Mouse (Mus musculus): ENCODE results near the gene Pias3. TPM values are rescaled to one million over a fixed set of nuclear protein-coding genes. Genes with fewer than 3 reads are reported as not detected.

Pias3 gene
- polyA plus RNA-seq, 1 experiment from 2014 or later = 53.4 TPM

- H3K27ac ChIP-seq (replicated peaks) = peak overlapping the region; percentile 25; the same call in 1 of the 2 replicates
- no peaks in the 10 kb centered on the region for H3K9me3 ChIP-seq
- H3K36me3 ChIP-seq (replicated peaks) = no peaks in the 10 kb centered on the region
- DNase-seq (ENCODE audit: low spot score) = peak; percentile 61
- H3K4me3 ChIP-seq = no peak overlapping the region
- WGBS = 14% methylated on average over 3 of the region's 3 CpGs
- H3K27me3 ChIP-seq (replicated peaks; ENCODE audit: low read depth, poor library complexity, severe bottlenecking) = peaks cover 18% of the 10 kb centered on the region
- H3K4me1 ChIP-seq = peaks cover 35% of the 10 kb centered on the region
These were observed 3.7 kb upstream of the Pias3 start for GRCm38 (mm10) chr3:96692506-96692905.

- H3K4me3 ChIP-seq = no peak overlapping the region
- H3K9me3 ChIP-seq = no peaks in the 10 kb centered on the region
- peaks cover 16% of the 10 kb centered on the region for H3K27me3 ChIP-seq (replicated peaks; ENCODE audit: low read depth, poor library complexity, severe bottlenecking)
- H3K4me1 ChIP-seq = peaks cover 43% of the 10 kb centered on the region
- 93% methylated on average over 1 of the region's 1 CpGs for WGBS
- no peaks in the 10 kb centered on the region for H3K36me3 ChIP-seq (replicated peaks)
- DNase-seq (ENCODE audit: low spot score) = no peak
- no peak overlapping the region for H3K27ac ChIP-seq (replicated peaks)
These were observed 2.6 kb upstream of the Pias3 start for GRCm38 (mm10) chr3:96693579-96693978.

DNA sequence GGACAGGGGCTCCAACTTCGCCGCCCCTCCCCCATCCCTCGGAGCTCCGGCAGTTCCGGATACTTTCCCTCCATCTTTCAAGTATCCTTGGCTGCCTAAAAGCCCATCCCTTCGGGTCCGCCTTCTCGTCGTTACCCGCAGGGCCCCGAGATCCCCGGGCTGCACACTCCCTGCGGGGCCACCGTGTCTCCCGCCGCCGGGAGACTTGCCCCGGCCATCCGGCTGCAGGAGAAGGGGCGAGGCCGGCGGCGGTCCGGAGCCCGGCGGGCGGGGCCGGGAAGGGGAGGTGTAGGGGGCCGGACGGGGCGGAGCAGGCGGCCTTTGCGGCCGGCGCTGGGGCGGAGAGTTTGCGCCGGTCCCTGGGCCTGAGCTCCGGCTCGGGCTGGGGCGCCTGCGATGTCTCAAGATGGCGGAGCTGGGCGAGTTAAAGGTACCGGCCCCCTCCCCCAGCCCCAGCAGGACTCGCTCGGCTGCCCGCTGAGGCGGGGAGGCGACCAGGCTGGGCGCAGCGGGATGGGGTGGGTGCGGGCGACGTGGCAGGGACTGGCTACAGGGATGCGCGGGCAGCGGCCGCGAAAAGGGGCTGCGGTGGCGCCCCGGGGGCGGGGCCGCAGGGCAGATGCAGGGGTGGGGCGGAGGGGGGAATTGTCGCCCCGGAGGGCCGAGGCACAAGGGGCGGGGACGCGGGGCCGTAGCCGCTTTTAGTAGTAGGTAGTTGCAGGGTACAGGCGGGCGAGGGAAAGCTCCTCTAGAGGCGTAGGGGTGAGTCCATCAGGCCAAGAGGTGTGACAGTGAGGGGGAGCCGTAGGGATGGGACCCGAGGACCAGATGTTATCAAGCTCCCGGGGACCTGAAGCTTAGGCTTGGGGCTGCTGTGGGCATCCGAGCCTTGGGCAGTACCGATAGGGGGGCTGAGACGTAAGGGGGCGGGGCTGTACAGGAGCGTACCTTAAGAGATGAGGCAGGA, 865 bp downstream of the Pias3 start:
- Histone ChIP-seq H3K36me3 (replicated peaks) (peaks cover 31% of the 10 kb centered on the region), H3K9me3 (no peaks in the 10 kb centered on the region), H3K4me3 (peak overlapping the region; percentile 92), H3K4me1 (peaks cover 45% of the 10 kb centered on the region), H3K27me3 (replicated peaks; ENCODE audit: low read depth, poor library complexity, severe bottlenecking) (no peaks in the 10 kb centered on the region), H3K27ac (replicated peaks) (peak overlapping the region; percentile 99)
- under 1% methylated on average over 85 of the region's 85 CpGs for WGBS
- peak; percentile 94 for DNase-seq (ENCODE audit: low spot score)

DNA sequence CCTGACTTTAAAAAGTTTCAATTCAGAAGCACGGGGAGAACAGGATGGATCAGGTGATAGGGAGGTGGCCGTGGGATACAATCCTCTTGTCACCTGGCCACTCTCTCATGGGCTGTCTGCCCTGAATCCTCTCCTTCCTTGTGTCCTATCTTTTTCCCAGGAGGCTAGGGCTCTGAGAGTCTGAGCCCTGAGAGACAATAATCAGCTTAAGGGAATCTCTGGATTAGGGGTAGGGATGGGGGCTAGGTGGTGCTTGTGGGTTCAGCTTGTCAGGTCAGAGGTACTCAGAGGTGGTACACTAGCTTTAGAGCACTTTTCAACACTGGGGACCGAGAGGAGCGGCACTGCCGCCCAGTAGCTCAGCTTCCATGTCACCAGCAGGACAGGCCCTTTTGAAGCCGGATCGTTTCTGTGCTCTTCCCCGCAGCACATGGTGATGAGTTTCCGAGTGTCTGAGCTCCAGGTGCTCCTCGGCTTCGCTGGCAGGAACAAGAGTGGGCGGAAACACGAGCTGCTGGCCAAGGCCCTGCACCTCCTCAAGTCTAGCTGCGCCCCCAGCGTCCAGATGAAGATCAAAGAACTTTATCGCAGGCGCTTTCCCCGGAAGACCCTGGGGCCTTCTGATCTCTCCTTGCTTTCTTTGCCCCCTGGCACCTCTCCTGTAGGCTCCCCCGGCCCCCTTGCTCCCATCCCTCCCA, 3.0 kb downstream of the Pias3 start:
- peaks cover 51% of the 10 kb centered on the region for H3K36me3 ChIP-seq (replicated peaks)
- no peaks in the 10 kb centered on the region for H3K27me3 ChIP-seq (replicated peaks; ENCODE audit: low read depth, poor library complexity, severe bottlenecking)
- H3K27ac ChIP-seq (replicated peaks) = peak overlapping the region; percentile 35; the same call in 1 of the 2 replicates
- H3K4me1 ChIP-seq = peaks cover 39% of the 10 kb centered on the region
- H3K4me3 ChIP-seq = peak overlapping the region; percentile 8; the same call in 1 of the 2 replicates
- no peaks in the 10 kb centered on the region for H3K9me3 ChIP-seq
- DNase-seq (ENCODE audit: low spot score) = no peak
- WGBS = 54% methylated on average over 19 of the region's 19 CpGs

DNA sequence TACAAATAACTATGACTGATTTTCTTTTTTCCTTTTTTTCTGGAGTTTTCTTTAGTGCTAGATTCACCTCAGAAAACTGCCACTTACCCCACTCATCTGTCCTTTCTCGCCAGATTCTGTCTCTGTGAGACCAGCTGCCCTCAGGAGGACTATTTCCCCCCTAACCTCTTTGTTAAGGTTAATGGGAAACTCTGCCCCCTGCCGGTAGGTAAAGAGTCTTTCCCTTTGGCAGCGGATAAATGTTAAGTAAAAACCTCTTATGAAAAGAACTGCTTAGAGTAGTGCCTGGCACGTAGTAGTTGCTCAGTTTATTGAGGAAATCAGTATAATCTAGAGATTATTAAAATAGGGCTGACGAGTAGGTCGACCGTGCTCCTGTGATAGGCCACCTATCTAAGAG, 4.2 kb downstream of the Pias3 start:
- peak; percentile 43 for DNase-seq (ENCODE audit: low spot score)
- no peaks in the 10 kb centered on the region for H3K9me3 ChIP-seq
- H3K27me3 ChIP-seq (replicated peaks; ENCODE audit: low read depth, poor library complexity, severe bottlenecking) = no peaks in the 10 kb centered on the region
- 55% methylated on average over 7 of the region's 7 CpGs for WGBS
- no peak overlapping the region for H3K4me3 ChIP-seq
- peaks cover 39% of the 10 kb centered on the region for H3K4me1 ChIP-seq
- H3K36me3 ChIP-seq (replicated peaks) = peaks cover 64% of the 10 kb centered on the region
- no peak overlapping the region for H3K27ac ChIP-seq (replicated peaks)

- Histone ChIP-seq H3K9me3 (no peaks in the 10 kb centered on the region), H3K27ac (replicated peaks) (no peak overlapping the region), H3K36me3 (replicated peaks) (peaks cover 70% of the 10 kb centered on the region), H3K27me3 (replicated peaks; ENCODE audit: low read depth, poor library complexity, severe bottlenecking) (0 out of 2 replicates have a peak, but pooled peaks cover 1% of the 10 kb centered on the region), H3K4me1 (peaks cover 33% of the 10 kb centered on the region), H3K4me3 (no peak overlapping the region)
- WGBS = 89% methylated on average over 4 of the region's 4 CpGs
- DNase-seq (ENCODE audit: low spot score) = no peak
These were observed 4.8 kb downstream of the Pias3 start for GRCm38 (mm10) chr3:96701003-96701402.

GRCm38 (mm10) chr3:96704778-96705177, 8.6 kb downstream of the Pias3 start:
- H3K9me3 ChIP-seq = no peaks in the 10 kb centered on the region
- peaks cover 18% of the 10 kb centered on the region for H3K27me3 ChIP-seq (replicated peaks; ENCODE audit: low read depth, poor library complexity, severe bottlenecking)
- H3K4me1 ChIP-seq = peaks cover 12% of the 10 kb centered on the region
- H3K27ac ChIP-seq (replicated peaks) = no peak overlapping the region
- DNase-seq (ENCODE audit: low spot score) = no peak
- WGBS = 69% methylated on average over 11 of the region's 11 CpGs
- H3K36me3 ChIP-seq (replicated peaks) = peaks cover 69% of the 10 kb centered on the region
- H3K4me3 ChIP-seq = no peak overlapping the region

DNA sequence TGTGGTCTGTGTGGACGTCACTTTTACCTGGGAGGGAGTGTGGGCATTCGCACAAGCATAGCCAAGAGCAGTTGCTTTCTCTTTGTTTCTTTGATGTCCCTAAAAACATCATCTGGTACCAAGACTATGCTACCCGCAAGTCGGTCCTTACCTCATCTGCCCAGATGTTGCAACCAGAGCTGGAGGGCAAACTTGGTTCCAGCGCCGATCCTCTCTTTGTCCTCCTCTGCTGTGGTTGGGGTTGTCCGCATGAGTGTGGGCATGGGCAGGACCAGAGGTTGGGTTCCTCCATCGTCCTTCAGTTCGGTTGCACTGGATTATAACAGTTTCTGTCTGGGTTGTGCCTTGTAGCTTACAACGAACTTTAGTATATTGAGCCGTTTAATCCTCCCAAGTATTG, 10.0 kb downstream of the Pias3 start:
- Histone ChIP-seq H3K4me3 (no peak overlapping the region), H3K36me3 (replicated peaks) (peaks cover 69% of the 10 kb centered on the region), H3K27ac (replicated peaks) (no peak overlapping the region), H3K27me3 (replicated peaks; ENCODE audit: low read depth, poor library complexity, severe bottlenecking) (peaks cover 18% of the 10 kb centered on the region), H3K4me1 (peaks cover 9% of the 10 kb centered on the region; the same call in 1 of the 2 replicates), H3K9me3 (no peaks in the 10 kb centered on the region)
- no peak for DNase-seq (ENCODE audit: low spot score)
- 92% methylated on average over 11 of the region's 11 CpGs for WGBS

DNA sequence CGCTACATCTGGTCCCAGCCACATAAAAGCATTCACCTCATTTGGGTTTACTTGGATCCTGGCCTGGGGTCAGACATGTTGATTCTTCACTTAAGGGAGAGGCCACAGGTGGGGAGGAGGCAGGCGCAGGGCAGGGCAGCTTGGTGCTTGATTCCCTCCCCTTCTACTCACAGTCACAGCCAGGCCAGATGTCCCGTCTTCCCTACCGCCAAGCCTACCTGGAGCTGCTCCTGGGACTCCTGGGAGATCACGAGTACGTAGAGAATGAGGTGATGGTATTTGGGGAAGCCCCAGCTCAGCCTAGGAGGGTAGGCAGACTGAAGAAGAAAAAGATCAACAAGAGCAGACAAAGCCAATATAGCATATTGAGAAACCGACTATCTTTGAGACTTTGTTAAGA, 10.8 kb downstream of the Pias3 start:
- WGBS = 73% methylated on average over 7 of the region's 7 CpGs
- no peak overlapping the region for H3K27ac ChIP-seq (replicated peaks)

DNA sequence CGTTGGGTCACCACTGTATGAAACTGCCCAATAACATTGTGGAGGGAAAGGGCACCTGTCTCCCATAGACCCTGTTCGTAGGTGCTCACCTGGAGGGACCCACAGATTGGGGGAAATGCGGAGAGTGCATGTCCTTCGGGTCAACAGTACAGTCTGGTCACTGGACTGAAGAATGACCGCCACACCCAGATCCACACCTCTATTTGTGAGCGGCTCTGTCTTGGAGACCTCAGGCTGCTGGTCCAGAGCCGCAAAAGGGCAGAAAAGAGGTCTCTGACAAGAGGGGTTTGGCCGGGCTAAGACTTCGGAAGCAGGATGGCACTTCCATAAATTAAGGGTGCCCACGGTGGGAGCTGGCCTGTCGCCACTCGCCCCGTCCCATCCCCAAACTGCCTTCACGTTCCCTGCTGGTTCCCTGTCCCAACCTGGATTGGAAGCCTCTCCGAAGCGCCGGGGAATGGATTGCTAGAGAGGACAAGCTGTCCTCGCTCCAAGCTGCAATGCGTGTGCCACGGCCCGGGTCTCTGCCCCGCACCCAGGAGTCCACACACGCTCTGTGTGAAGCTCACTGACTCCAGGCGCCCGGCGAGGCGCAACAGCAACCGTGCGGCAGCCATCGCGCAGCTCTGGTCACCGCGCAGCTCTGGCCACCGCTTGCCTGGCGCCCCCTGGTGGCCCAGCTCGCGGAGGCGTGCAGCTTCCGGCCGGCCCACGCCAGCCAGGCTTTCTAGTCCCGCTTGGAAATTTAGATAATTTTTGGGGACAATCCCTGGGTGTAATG, 11.9 kb downstream of the Pias3 start, which contains the start of gene Nudt17:
Gene Nudt17, minus strand, starts transcription at position 660 of the 781 bp plus-strand sequence.
- WGBS = 6% methylated on average over 42 of the region's 42 CpGs
- Histone ChIP-seq H3K27ac (replicated peaks) (peak within 1 kb of the TSS; percentile 83), H3K4me1 (peaks cover 9% of the 10 kb centered on the region; the same call in 1 of the 2 replicates), H3K27me3 (replicated peaks; ENCODE audit: low read depth, poor library complexity, severe bottlenecking) (peaks cover 18% of the 10 kb centered on the region), H3K9me3 (no peaks in the 10 kb centered on the region), H3K4me3 (peak within 1 kb of the TSS; percentile 67), H3K36me3 (replicated peaks) (peaks cover 69% of the 10 kb centered on the region)
- peak; percentile 88 for DNase-seq (ENCODE audit: low spot score)

More for the DNA sequence above, 10.8 kb downstream of the Pias3 start:
- Histone ChIP-seq H3K9me3 (no peaks in the 10 kb centered on the region), H3K4me3 (no peak overlapping the region), H3K4me1 (peaks cover 9% of the 10 kb centered on the region; the same call in 1 of the 2 replicates), H3K27me3 (replicated peaks; ENCODE audit: low read depth, poor library complexity, severe bottlenecking) (peaks cover 18% of the 10 kb centered on the region), H3K36me3 (replicated peaks) (peaks cover 69% of the 10 kb centered on the region)
- DNase-seq (ENCODE audit: low spot score) = no peak

GRCm38 (mm10) chr3:96708684-96709064, 12.5 kb downstream of the Pias3 start:
- 42% methylated on average over 2 of the region's 2 CpGs for WGBS
- Histone ChIP-seq H3K27ac (replicated peaks) (no peak overlapping the region), H3K36me3 (replicated peaks) (peaks cover 69% of the 10 kb centered on the region), H3K4me1 (peaks cover 9% of the 10 kb centered on the region; the same call in 1 of the 2 replicates), H3K27me3 (replicated peaks; ENCODE audit: low read depth, poor library complexity, severe bottlenecking) (peaks cover 18% of the 10 kb centered on the region), H3K4me3 (peak overlapping the region; percentile 67), H3K9me3 (no peaks in the 10 kb centered on the region)
- DNase-seq (ENCODE audit: low spot score) = no peak

DNA sequence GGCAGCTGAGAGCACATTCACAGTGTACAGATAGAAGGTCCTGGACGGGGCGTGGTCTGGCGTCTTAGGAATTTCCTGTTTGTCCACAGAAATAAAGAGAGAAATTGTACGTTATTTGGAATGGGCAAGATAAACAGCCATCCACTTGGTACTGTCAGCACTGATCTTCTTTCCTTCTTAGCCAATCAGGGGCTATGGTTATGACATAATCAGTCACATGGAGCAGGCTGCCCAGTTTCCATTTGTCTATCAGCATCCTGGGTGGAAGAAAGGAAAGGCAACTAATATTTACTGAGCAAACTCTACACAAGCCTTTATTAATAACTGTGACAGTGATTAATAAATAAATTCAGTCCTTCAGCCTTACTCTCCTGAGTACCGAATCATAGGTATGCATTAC, 18.1 kb downstream of the Pias3 start:
- WGBS = 91% methylated on average over 5 of the region's 5 CpGs
- no peak for DNase-seq (ENCODE audit: low spot score)
- Histone ChIP-seq H3K36me3 (replicated peaks) (peaks cover 95% of the 10 kb centered on the region), H3K27ac (replicated peaks) (no peak overlapping the region), H3K9me3 (no peaks in the 10 kb centered on the region), H3K4me3 (no peak overlapping the region), H3K4me1 (peaks cover 5% of the 10 kb centered on the region; the same call in 1 of the 2 replicates), H3K27me3 (replicated peaks; ENCODE audit: low read depth, poor library complexity, severe bottlenecking) (no peaks in the 10 kb centered on the region)

Data from embryonic facial prominence, embryonic 10.5 days (tissue).